Mouse (Mus musculus): ENCODE results near the gene AY358078.
A peak's percentile ranks its signal among the peaks of the same experiment; 100 is the strongest.
"Not testable (repeated sequence)": the region's sequence is repeated elsewhere in the genome, so short reads cannot be mapped to it uniquely, and the experiment has no call there.

The AY358078 gene

DNA sequence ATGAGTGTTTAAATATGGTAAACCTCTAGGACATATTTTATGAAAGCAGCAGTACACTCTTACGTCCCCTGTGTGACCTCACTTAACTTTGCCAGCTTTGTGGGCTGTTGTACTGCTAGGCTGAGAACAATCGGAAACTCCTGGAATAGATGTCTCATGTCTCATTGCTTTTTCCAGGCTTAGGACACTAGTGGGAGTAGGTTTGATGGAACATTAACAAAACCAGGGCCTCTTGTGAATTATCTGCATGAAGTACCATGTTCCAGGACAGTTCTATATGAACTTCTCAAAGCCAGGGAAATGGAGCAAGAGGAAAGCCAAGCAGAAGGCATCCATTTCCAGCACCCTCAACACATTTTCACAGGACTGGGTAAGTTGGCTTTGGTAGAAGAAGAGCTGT is at the start of gene AY358078:
TSS of gene AY358078 (plus strand) at position 301 of the 400 bp plus-strand sequence.
- no peak for DNase-seq (ENCODE audit: low spot score)

DNA sequence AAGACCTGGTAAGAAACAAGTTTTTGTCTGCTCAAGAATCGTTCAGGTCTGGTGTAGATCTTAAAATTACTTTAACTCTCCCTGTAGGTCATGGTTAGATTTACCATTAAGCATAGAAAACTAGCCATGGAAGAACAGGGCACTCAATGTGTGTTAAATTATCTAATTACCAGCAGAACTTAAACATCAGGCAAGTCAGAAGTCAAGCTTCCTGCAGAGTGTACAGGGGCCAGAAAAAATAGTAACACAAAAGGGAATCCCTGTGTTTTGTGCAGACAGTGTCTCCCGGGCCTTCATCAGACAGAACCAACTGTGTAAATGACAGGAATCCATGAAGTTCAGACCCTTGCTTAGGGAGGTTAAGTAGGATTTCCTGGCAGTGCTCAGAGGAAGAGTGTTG is 43.9 kb upstream of the AY358078 start:
- DNase-seq (ENCODE audit: low spot score) = no peak

DNA sequence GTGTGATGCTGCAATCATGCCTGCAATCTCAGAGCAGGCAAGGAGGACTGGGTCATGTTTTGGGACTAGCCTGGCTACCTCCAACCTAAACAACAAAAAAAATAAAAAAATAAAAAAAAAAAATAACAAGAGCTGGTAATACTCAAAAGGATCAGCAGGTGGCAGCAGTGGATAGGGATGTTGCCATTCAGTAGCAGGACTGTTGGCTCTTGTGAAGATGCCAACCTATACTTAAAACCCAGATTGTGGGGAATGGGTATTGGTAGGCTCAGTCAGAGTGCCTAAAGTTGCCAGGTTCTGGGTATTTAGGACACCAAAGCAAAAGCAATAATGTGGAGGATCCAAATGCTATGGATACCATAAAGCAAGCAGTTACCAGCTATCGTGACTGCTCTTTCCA is 28.5 kb upstream of the AY358078 start:
- DNase-seq (ENCODE audit: low spot score) = not testable (repeated sequence)

DNA sequence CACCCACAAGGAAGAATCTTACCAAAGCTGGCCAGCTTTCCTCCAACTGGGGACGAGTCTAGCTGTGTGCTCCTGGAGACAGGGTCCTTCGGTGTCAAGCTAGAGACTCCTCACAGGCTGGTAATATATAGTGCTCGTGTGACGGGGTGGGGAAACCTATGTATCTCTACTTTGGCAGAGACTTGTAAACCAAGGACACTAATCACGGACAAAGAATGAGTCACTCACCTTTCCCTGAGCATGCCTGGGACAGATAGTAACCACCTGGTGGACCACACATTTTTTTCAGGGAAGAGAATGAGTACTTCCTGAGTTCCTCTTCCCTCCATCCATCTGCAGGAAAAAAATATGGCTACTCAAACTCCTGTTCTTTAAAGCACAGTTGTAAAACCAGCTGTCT is 26.4 kb upstream of the AY358078 start, which contains the start of gene Ang4:
TSS of gene Ang4 (minus strand) at position 101 of the 400 bp plus-strand sequence.
- DNase-seq (ENCODE audit: low spot score) = no peak

DNA sequence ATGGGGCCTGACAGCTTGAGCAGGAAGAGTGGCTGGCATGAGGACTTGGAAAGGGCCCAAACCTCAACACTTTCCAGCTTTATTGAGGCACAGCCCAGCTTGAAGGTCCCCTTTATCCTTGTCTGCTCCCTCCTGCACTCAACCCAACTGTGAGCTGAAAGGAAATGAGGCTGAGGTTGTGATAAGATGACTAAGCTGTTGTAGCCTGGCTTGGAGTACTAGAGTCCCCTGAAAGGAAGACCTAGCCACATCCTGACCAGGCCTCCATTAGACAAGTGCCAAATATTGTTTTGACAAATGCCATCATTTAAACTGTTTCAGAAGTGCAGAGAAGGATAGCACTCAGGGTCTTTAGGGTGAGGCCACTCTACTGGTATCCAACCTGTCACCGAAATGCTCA is 22.1 kb upstream of the AY358078 start:
- DNase-seq (ENCODE audit: low spot score) = no peak

DNA sequence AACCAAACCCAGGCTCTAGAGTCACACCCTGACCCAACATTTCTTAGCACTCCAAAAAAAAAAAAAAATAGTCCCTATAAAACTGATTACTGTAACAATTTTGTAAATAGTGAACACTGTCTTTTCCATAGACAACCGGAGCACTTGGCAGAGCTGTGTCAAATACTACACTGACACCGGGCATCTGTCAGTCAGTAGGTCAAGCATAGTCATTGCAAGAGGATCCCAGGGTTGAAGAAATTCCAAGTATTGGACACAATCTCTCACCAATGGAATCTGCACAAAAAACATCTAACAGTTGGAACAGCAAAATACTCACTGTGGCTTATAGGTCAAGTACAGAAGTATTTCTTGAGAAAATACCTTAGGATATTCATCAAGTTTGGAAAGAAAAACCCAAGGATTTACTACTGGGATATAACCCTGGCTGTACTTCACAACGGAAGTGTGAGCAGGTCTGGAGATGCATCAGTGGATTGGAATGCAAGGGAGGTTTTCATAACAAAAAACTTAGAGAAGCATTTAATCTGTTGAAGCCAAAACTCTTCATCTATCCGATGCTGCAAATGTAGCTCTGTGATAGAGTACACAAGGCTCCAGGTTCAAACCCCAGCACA is 20.9 kb upstream of the AY358078 start:
- DNase-seq (ENCODE audit: low spot score) = no peak

DNA sequence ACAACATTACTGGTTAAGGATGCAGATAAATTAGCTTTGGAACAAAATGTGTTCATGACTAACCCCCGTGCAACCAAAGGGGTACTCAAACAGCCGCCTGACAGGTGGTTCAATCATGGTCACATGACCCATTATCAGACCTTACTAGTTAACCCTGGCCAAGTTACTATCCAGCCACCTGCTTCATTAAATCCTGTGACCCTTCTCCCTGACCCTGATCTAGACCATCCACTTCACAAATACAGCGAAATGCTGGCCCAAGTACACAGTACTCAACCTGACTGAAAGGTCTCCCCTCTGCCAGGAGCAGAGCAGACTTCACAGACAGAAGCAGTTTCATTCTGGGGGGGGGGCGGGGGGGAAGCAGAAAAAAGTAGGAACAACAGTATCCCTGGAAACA is 13.5 kb upstream of the AY358078 start:
- no peak for DNase-seq (ENCODE audit: low spot score)

DNA sequence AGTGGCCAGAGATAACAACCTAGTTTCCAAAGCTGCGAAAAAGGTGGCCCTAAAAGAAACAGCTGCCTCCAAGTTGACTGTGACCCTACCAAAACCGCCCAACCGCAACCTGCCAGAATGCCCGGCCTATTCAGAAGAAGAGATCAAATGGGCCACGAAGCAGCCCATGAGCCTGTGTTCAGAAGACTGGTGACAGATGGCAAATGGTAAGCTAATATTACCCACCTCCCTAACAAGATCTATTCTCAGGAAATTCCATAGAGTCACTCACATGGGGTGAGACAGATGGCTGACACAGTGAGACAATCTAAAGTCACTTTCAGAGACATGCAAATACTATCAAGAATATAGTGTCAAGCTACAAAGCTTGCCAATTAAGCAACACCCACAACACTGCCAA is 12.8 kb upstream of the AY358078 start:
- no peak for DNase-seq (ENCODE audit: low spot score)

DNA sequence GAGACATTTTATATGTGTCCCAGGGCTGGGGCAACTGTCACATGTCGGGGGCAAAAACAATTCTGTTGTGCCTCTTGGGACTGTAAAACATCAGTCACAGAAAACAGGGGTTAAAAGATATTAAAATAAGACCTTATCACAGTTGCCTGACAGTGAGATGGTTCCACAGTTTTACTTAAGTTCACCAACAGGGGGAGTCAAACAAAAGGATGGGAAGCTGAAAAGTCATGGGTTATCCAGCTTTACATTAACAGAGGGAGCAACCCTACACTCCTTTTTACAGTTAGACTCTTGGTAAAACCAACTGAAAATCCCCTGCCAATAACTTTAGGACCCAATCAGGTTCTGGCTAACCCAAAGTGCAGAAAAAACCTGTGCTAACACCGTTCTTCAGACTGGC is 10.7 kb upstream of the AY358078 start:
- no peak for DNase-seq (ENCODE audit: low spot score)

DNA sequence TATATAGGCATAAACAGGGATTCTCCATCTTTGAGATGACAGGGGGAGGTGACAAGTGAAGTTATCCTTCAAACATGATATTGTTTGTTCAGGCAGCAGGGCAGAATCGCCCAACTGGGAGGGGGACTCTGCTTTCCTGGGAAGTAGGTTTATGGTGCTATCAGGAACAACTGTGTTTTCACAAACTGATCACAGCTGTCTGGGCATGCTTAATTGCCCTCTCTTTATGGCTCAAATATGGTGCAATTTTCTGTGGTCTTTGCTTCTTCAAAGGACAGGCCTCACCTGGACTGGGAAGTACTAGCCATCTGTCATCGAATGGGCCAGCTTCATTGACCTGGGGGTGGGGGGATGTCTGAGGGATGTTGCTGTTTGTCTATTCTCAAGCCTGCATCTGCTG is 5.7 kb upstream of the AY358078 start:
- no peak for DNase-seq (ENCODE audit: low spot score)

DNA sequence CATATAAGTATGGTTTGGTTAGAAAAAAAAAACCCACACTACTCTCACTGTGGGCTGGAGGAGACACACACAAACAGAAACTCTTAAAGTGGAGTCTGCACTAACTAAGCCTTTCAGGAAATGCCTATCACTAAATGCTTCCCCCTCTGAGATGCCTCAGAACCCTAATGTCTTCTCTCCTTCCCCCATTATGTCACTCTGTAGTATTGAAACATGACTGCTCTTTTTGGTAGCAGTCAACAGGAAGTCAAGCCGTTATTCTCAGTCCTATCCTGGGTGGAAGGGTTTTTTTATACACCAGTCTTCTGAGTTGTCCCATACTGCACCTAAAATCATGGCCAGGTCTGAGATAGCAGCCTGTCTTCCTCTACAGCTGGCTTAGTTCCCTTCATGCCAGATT is 26.8 kb downstream of the AY358078 start:
- no peak for DNase-seq (ENCODE audit: low spot score)

DNA sequence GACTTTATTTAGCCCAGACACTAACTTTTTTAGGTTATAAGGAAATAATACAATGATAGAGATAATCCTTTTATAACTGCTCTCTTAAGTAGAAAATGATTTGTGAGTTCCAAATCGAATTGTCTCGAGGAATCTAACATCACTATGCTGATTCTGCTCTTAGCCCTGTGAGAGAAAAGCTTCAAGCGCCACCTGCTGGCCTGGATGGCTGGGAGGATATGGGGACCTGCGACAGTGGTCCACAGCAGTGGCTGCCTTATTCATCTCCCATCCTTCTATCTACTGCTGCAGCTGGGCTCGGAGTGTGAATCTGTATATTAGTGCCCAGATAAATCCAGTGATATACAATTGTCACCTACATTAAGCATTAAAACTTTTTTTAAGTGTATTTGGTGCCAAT is 28.0 kb downstream of the AY358078 start:
- not testable (repeated sequence) for DNase-seq (ENCODE audit: low spot score)

DNA sequence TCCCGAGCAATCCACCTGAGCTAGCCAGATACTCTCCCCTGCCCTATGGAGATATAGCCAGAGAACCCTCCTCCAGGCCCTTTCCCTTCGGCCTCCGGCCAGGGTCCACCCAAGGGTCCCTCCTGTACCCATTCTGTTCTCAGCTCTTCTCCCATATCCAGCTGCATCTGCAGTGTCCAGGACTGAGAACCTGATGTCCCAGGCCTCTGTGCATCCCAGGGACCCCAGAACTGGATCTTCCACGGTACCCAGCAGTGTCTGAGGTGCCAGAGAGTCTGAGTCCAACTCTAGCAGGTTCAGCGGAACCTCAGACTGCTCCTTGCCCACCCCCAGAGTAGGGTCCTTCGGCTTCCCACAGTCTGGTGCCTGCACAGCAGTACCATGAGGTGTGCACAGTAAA is 29.3 kb downstream of the AY358078 start:
- DNase-seq (ENCODE audit: low spot score) = no peak

DNA sequence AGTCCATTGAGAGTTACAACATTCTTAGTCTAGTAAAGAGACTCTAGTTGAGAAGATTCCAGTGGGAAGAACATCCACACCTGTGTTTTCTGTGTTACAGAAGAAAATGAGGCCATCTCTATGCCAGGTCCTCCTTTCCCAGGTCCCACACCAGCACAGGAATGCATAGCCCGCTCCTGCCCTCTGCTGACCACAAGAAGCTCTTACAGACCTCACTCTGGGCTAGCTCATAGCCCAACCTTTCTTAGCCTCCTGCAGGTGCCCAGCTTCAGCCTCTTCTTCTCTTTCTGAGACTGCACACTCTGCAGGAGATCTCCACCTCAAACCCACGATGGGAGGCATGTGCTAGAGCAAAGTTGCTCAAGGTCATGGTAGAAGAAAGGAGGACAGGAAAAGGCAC is 38.6 kb downstream of the AY358078 start:
- not testable (repeated sequence) for DNase-seq (ENCODE audit: low spot score)

DNA sequence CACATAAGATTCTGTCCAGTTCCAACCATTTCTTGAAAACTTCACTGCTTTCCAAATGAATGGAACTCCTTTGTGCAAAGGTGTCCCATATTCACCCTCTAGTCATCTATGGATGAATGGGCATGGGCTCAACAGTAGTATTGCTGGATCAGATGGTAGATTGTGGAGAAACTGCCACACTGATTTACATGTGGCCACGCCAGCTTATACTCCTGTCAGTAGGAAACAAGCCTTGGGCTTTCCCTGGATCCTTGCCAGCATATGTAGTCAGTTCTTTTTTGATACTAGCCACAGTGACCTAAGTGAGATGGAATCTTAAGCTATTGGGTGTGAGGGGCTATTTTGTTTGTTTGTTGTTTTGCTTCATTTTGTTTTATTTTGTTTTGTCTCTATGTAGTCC is 42.4 kb downstream of the AY358078 start:
- no peak for DNase-seq (ENCODE audit: low spot score)

DNA sequence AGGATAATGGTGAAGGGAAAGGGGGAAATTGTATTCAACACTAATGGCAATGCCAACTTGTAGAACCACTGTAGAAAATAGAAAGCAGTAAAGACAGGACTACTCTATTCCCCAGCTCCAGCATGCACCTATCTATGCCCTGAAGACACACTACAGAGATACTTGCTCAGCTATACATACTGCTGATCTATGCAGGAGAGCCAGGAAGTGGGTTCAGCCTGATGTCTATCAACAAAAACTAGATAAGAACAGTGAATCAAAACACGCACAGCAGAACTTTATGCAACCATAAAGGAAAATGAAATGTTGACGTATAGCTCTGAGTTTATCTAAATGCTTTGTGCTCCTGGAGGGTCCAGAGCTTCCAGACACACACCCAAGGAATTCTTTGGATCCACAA is 42.9 kb downstream of the AY358078 start:
- no peak for DNase-seq (ENCODE audit: low spot score)

DNA sequence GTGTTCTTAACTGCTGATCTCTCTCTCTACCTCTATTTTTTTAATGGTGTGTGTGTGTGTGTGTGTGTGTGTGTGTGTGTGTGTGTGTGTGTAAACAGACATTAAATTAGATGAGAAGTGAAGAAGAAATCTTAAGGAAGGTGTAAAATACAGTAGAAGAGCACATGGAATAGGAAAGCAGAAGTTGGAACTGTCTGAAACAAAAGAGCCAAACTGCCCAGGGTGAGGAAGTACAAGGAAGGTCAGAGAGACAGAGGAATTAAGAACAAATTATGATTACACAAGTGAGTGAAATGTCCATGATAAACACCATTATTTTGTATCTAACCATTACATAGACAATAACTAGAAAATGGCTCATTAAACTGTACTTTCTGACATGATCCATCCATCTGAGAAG is 44.0 kb downstream of the AY358078 start:
- DNase-seq (ENCODE audit: low spot score) = no peak

DNA sequence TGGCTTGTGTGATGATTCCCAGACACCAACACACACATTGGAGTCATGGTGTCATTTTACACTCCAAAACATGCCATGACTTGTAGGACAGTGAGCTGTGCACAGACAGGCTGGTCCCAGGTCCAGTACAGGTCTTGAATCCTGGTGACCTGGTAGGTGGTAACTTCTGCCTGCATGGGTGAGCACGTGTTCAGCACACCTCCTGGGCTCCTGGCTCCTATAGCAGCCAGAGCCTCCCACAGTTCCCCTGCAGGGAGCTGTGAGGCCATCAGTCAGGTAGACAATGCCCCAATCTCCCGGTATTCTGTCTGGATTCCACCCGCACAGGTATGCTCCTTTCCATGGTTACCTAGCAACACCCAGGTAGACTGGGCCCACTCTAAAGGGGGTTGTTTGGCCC is 46.7 kb downstream of the AY358078 start:
- no peak for DNase-seq (ENCODE audit: low spot score)

DNA sequence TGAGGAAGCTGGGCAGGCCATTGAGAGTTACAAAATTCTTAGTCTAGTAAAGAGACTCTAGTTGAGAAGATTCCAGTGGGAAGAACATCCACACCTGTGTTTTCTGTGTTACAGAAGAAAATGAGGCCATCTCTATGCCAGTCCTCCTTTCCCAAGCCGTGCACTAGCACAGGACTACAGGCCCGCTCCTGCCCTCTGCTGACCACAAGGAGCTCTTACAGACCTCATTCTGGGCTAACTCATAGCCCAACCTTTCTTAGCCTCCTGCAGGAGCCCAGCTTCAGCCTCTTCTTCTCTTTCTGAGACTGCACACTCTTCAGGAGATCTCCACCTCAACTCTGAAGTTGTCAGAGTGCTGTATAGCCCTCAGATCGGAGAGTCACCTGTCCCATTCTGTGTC is 51.2 kb downstream of the AY358078 start:
- DNase-seq (ENCODE audit: low spot score) = not testable (repeated sequence)

DNA sequence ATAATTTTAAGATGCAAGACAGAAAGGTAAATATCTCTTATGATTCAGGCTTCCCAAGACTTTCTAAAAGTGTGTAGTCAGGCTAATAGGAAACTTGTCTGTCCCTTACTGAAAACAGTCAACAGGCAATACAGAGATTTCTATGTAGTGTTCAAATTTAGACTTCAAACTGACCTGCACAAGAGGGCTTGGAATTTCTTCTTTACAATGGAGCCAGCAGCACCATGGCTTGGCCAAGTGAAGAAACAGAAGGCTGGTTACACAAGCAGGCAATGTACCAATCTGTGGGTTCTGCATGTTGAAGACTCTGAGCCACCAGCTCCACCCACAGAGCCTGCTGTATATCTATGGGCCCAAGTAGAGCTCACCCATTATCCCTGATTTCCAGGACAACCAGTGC is 53.6 kb downstream of the AY358078 start, which contains the start of gene Ear6:
TSS of gene Ear6 (plus strand) at position 301 of the 400 bp plus-strand sequence.
- no peak for DNase-seq (ENCODE audit: low spot score)

DNA sequence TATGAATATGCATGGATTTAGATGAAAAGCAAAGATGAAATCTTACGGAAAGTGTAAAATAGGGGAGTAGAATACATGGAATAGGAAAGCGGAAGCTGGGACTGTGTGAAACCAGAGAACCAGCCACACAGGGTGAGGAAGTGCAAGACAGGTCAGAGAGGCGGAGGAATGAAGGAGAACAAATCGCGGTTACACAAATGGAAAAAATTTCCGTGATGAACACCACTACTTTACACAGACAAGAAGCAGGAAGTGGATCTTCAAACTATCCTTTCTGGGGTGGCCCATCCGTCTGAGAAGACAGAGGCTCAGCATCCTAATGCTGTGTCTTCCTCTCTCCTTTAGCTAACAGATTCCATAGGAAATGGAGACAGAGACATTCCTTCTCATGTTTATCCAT is 55.4 kb downstream of the AY358078 start:
- not testable (repeated sequence) for DNase-seq (ENCODE audit: low spot score)

DNA sequence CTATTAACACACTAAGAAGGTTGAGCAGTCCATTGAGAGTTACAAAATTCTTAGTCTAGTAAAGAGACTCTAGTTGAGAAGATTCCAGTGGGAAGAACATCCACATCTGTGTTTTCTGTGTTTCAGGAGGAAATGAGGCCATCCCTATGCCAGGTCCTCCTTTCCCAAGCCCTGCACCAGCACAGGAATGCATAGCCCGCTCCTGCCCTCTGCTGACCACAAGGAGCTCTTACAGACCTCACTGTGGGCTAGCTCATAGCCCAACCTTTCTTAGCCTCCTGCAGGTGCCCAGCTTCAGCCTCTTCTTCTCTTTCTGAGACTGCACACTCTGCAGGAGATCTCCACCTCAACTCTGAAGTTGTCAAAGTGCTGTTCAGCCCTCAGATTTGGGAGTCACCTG is 63.8 kb downstream of the AY358078 start:
- not testable (repeated sequence) for DNase-seq (ENCODE audit: low spot score)

DNA sequence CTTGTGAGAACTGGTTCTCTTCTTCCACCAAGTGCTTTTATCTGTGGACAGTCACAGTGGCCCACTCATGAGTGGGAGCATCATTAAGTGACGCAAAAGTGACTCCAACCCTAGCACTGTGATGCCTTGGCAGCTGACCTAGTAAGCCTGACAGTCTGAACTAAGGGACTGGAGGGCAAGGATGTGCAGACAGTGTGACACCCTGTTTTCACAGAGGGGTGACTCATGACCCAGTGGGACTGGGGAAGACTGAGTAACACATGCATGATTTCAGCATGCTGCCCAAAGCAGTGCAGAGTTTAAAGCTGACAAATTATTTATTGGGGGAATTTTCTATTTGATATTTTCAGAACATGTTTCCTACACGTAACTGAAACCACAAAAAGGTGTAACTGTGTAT is 70.9 kb downstream of the AY358078 start:
- peak; percentile 16 for DNase-seq (ENCODE audit: low spot score)

DNA sequence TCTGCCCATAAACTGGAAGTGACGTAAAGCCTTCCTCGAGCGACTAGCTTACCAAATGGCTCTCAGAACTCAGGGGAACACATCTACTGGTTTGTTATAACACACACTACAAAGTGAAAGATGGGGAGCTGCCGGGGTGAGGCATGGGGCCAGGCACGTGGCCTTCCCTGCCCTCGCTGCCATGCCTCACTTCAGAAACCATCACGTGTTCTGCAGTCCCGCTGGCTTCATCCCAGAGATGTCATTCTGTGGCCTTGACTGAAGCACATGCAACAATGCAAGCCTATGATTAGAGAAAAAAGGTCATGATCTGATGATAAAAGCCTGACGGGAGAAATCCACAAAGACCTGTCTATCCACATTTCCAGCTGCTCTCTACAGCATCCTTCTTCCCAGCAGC is 71.9 kb downstream of the AY358078 start:
- DNase-seq (ENCODE audit: low spot score) = no peak

All from lung, postnatal 25 days (tissue).